Mouse (Mus musculus): Measurements from ENCODE around the gene Fbxl17. TPM values are rescaled to one million over a fixed set of nuclear protein-coding genes. Genes with fewer than 3 reads are reported as not detected.

Gene Fbxl17
- total RNA-seq, 4 experiments from 2014 or later: 46.7 to 63.6 (median 51.9) TPM

- DNase-seq (ENCODE audit: low spot score in 2 of 2): no peak
Measured at GRCm38 (mm10) chr17:63225959-63226358, 273.9 kb downstream of the Fbxl17 start.

DNA sequence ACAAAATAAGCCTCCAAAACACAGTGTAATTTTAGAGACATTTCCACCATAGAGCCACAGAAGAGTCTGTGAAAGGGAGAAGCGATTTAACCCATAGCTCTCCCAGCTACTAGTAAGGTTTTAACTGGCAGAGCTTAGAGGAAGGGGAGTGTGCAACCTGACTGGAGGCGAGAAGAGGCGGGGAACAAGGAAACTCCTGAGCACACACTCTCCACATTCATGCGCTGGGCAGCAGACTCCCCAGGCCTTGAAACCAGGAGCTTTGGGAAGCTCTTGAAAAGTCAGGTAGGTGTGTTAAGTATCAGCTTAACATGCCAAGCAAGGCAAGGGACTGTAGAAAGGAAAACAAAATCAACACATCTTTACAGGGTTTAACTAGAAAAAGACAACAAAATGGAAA lies 276.1 kb downstream of the Fbxl17 start:
- no peak for DNase-seq (ENCODE audit: low spot score in 2 of 2)

GRCm38 (mm10) chr17:63221632-63222031 lies 278.2 kb downstream of the Fbxl17 start:
- DNase-seq (ENCODE audit: low spot score in 2 of 2): no peak

DNA sequence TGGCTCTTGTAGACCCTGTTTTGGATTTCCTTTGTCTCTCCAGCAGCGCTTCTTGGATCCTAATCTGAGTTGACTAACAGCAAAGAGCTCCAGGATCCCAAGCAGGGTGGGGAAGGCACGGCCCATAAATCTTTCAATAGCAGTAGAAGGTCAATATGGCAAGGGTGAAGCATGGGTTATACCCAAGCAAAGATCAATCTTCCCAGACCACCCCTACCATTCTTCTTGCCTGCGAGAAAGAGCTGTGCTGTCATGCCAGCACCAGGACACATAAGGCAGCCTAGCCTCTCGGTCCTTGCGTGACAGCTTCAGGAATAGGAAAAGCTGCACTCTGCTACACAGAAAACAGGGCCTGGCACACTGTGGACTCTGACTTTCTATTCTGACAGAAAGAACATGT lies 279.0 kb downstream of the Fbxl17 start:
- no peak for DNase-seq (ENCODE audit: low spot score in 2 of 2)

DNA sequence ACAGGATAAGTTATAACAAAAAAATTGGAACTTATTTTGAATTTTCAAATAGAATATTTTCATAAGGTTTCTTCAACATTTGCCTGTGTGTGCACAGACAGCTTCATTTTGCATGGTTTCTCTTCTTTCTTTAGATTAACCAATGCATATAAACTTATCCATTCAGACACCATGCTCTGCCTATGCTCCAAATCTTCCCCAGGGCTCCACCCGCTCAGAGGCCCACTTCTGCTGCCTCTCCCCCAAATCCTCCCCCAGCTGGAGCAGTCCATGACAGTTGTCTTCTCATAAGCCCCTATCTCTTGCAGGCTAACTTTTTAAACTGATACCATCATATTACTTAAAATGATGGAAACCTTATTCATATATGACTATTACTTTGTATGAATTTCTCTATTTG lies 282.8 kb downstream of the Fbxl17 start:
- no peak for DNase-seq (ENCODE audit: low spot score in 2 of 2)

DNA sequence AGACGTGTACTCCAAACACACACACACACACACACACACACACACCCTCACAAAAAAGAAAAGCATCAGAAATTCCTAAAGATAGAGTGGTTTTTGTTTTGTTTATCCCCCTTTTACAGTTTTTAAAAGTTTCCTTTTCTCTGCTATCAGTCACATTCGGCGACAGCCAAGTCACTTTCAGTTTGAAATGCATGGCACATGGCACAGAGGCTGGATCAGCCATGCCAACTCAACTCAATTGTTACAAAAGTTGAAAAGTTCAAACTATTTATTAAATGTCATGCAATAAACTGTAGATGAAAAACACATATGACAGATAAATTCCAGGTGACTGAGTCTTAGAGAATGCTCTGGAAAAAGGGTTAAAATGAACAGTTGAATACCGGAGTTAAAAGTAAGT lies 287.8 kb downstream of the Fbxl17 start:
- DNase-seq (ENCODE audit: low spot score in 2 of 2): no peak

DNA sequence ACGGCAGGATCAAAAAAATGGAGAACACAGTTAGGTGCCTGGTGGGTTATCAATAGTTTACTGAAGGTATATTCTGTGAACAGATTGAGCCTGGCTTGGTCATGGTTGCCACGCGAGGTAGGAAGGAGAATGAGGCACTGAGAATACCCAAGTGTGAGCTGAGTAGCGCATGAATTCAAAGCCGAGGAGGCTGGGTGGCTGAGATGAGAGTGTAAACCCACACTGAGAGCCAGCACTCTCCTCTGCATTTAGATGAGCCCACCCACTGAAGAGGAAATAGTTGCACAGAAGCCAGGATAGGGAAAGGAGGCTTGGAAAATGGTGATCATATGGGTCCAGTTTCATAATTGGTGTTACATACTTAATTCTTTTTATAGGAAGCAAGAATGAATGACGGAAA lies 290.7 kb downstream of the Fbxl17 start:
- DNase-seq (ENCODE audit: low spot score in 2 of 2): no peak

DNA sequence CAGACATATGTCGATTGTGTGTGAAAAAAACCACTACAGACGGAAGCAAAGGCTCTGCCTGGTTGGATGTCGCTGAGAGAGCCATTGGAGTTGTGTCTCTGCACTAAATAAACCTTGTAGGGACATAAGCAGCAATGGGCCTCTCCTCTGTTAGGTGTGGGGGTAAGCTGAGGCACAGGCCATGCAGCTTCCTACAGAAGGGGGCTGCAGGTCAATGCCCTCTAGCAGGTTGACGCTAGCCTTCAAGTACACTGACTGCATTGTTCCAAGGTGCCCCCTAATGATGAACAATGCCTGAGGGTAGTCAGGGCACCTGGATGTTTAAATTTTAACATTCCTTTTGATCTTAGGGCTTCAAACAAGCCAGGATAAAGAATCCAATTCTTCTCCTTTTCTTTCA lies 291.5 kb downstream of the Fbxl17 start:
- no peak for DNase-seq (ENCODE audit: low spot score in 2 of 2)

GRCm38 (mm10) chr17:63207714-63208113 lies 292.1 kb downstream of the Fbxl17 start:
- no peak for DNase-seq (ENCODE audit: low spot score in 2 of 2)

DNA sequence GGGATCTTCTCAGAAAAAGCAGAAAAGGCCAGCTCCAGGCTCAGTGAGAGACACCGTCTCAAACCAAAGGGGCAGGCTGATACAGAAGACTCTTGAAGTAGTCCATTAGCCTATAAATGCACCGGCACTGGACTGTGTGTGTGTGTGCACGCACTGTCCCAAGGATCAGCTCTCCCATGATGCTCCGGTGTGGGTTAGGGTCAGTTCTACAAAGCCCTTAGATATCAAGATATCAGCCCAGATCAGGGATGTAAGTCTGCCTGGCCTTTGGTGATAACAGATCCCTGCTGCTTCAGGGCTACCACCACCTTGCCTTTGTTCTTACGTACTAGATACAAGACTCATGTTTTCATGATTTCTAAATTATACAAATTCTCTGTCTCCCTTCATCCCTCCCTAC lies 294.5 kb downstream of the Fbxl17 start:
- DNase-seq (ENCODE audit: low spot score in 2 of 2): no peak

GRCm38 (mm10) chr17:63203582-63204190 lies 296.1 kb downstream of the Fbxl17 start:
- DNase-seq (ENCODE audit: low spot score in 2 of 2): no peak

DNA sequence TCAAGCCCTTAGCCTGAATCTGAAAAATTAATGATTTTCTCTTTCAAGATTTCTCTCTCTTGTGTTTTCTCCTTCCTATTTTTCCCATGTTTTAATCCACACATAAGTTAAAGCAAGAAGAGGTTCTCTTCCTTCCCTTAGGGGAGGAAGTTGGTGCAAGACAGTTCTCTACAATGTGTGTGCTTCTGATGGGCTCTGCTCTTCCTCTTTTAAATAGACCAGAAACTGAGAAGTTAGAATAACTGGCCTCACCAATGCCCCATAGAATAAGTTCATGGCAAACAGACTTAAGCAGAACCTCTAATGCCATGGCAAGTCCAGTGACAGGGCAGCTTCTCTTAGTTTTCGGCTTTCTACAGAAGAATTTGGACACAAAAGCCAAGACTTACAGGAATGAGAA lies 301.1 kb downstream of the Fbxl17 start:
- no peak for DNase-seq (ENCODE audit: low spot score in 2 of 2)

DNA sequence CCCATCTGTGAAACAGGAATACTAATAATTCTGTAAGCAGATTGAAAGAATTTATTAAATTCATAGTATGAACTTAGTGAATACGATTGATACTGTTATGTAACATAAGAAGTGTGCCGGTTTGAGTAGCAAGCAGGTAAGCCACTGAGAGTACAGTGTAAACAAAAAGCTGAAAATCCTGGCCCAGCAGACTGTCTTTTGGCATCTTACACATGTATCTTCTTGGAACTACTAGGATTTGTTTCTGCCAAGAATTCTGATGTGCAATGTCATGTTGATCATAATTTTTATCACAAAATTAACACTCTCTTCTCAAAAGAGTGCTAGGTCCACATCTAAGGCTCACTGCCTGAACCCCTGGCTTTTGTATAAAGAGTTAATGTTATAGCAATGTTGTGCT lies 304.3 kb downstream of the Fbxl17 start:
- no peak for DNase-seq (ENCODE audit: low spot score in 2 of 2)

DNA sequence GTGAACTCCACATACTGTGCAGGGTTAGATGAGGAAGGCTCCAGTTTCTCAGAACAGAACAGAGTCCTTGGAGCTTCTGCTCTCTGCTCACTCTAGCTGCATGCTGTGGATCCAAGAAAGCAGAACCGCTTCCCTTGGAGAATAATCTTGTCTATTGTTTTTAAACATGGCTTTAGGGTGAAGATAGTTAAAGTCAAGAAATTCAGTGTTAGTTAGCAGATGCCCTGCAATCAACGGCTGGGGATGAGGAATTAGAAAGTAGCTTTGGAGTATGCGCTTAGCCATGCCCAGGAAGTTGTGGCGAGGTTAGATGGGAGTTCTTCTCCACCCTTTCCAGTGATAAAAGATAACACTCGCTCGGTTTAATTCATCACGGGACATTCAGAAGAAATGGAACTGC lies 306.6 kb downstream of the Fbxl17 start:
- no peak for DNase-seq (ENCODE audit: low spot score in 2 of 2)

GRCm38 (mm10) chr17:63191345-63191744 lies 308.5 kb downstream of the Fbxl17 start:
- DNase-seq (ENCODE audit: low spot score in 2 of 2): no peak

- no peak for DNase-seq (ENCODE audit: low spot score in 2 of 2)
Measured at GRCm38 (mm10) chr17:63189274-63189673, 310.5 kb downstream of the Fbxl17 start.

GRCm38 (mm10) chr17:63185531-63185930 lies 314.3 kb downstream of the Fbxl17 start:
- DNase-seq (ENCODE audit: low spot score in 2 of 2): peak in 1 of 2 experiments; percentile 26

DNA sequence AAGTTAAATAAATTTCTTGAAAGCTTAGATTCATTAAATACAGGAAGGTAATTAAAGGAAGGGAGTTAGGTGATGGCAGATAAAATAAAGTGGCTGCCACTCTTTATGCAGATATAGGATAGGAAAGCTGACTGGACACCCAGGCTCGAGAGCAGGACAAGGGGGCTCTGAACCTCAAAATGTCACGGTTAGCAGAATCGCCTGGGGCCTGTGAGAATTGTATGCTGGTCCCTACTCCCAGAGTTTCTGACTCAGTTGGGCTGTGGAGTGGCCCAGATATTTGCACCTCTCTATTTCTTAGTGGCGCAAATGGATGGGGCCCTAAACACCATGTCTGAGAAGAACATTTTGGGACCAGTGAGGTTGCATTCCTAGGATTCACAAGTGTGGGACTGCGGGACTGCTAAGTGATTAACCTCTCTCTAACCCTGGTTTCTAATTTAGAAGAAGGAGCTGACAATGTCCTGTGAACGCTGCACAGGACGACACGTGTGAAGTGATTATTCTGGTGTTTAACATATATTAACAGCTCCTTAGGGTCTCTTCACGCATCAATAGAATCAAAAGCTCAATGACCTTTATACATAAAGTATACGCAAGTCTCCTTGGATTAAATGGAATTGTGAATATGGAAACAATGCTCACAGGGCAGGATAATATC lies 314.8 kb downstream of the Fbxl17 start:
- no peak for DNase-seq (ENCODE audit: low spot score in 2 of 2)

- DNase-seq (ENCODE audit: low spot score in 2 of 2): no peak
Measured at GRCm38 (mm10) chr17:63183431-63183830, 316.4 kb downstream of the Fbxl17 start.

DNA sequence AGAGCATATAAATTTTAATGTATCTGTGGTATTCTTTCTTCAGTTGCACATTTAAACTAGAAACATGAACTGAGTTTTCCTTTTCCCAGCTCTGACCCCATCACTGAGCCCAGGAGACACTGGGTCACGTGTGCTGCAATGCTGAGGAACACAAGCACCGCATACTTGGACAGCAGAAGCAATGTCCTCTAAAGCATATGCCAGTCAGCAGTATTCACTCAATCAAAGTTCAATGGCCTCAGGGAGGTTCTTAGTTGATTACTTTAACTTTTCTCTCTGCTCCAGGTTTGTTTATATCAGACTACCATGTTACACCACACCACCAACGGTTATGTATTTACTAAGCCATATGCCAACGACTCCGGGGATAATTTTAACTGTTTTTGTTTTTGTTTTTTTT lies 318.2 kb downstream of the Fbxl17 start:
- no peak for DNase-seq (ENCODE audit: low spot score in 2 of 2)

- DNase-seq (ENCODE audit: low spot score in 2 of 2): no peak
Measured at GRCm38 (mm10) chr17:63180042-63180441, 319.8 kb downstream of the Fbxl17 start.

GRCm38 (mm10) chr17:63178331-63178730 lies 321.5 kb downstream of the Fbxl17 start:
- DNase-seq (ENCODE audit: low spot score in 2 of 2): no peak

DNA sequence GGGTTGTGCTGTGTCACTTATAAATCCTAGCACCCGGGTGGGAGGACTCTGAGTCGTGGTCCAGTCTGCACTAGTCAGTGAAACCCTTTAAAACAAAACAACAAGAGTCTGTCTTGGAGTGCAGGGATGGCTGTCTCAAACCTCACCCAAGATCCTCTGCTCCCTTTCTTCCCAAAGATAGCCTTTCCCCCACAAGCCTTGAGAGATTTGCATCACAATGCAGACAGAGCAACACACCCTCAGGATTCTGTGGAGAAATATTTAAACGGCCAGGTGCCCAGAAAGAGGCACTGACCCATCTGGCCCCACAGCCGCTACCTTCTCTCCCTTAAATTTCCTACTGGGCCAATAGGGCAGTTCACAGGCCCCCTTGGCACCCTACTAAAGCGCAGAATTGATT lies 323.4 kb downstream of the Fbxl17 start:
- no peak for DNase-seq (ENCODE audit: low spot score in 2 of 2)

Measured in gastrocnemius, adult 8-10 months (tissue).